Mouse (Mus musculus): Measurements from ENCODE around the gene Luzp2. TPM values are rescaled to one million over a fixed set of nuclear protein-coding genes. Genes with fewer than 3 reads are reported as not detected.
"Not testable (repeated sequence)": the region's sequence is repeated elsewhere in the genome, so short reads cannot be mapped to it uniquely, and the experiment has no call there.

Gene Luzp2
- polyA plus RNA-seq, 1 experiment: not detected

- H3K27ac ChIP-seq (replicated peaks; ENCODE audit: low read depth, low read length): no peak overlapping the region
- H3K4me1 ChIP-seq (ENCODE audit: control insufficient read depth, insufficient read depth, insufficient read length, low read length): no peaks in the 10 kb centered on the region
- no peak overlapping the region for H3K4me3 ChIP-seq (ENCODE audit: insufficient read depth, low read depth, low read length)
Observed at GRCm38 (mm10) chr7:54909958-54910357, 74.7 kb downstream of the Luzp2 start.

- no peaks in the 10 kb centered on the region for H3K4me1 ChIP-seq (ENCODE audit: control insufficient read depth, insufficient read depth, insufficient read length, low read length)
- H3K4me3 ChIP-seq (ENCODE audit: insufficient read depth, low read depth, low read length): no peak overlapping the region
- H3K27ac ChIP-seq (replicated peaks; ENCODE audit: low read depth, low read length): no peak overlapping the region
Observed at GRCm38 (mm10) chr7:54914030-54914429, 78.7 kb downstream of the Luzp2 start.

- Histone ChIP-seq H3K27ac (replicated peaks; ENCODE audit: low read depth, low read length) (no peak overlapping the region), H3K4me3 (ENCODE audit: insufficient read depth, low read depth, low read length) (no peak overlapping the region), H3K4me1 (ENCODE audit: control insufficient read depth, insufficient read depth, insufficient read length, low read length) (no peaks in the 10 kb centered on the region)
Observed at GRCm38 (mm10) chr7:54921991-54922390, 86.7 kb downstream of the Luzp2 start.

GRCm38 (mm10) chr7:54956759-54957158 lies 121.5 kb downstream of the Luzp2 start:
- no peaks in the 10 kb centered on the region for H3K4me1 ChIP-seq (ENCODE audit: control insufficient read depth, insufficient read depth, insufficient read length, low read length)
- no peak overlapping the region for H3K4me3 ChIP-seq (ENCODE audit: insufficient read depth, low read depth, low read length)
- H3K27ac ChIP-seq (replicated peaks; ENCODE audit: low read depth, low read length): no peak overlapping the region

GRCm38 (mm10) chr7:54962678-54963077 lies 127.4 kb downstream of the Luzp2 start:
- Histone ChIP-seq H3K4me1 (ENCODE audit: control insufficient read depth, insufficient read depth, insufficient read length, low read length) (no peaks in the 10 kb centered on the region), H3K4me3 (ENCODE audit: insufficient read depth, low read depth, low read length) (no peak overlapping the region), H3K27ac (replicated peaks; ENCODE audit: low read depth, low read length) (no peak overlapping the region)

GRCm38 (mm10) chr7:54977372-54977771 lies 142.1 kb downstream of the Luzp2 start:
- H3K4me1 ChIP-seq (ENCODE audit: control insufficient read depth, insufficient read depth, insufficient read length, low read length): no peaks in the 10 kb centered on the region
- no peak overlapping the region for H3K27ac ChIP-seq (replicated peaks; ENCODE audit: low read depth, low read length)
- H3K4me3 ChIP-seq (ENCODE audit: insufficient read depth, low read depth, low read length): no peak overlapping the region

GRCm38 (mm10) chr7:54980585-54980984 lies 145.3 kb downstream of the Luzp2 start:
- no peak overlapping the region for H3K4me3 ChIP-seq (ENCODE audit: insufficient read depth, low read depth, low read length)
- H3K27ac ChIP-seq (replicated peaks; ENCODE audit: low read depth, low read length): no peak overlapping the region
- no peaks in the 10 kb centered on the region for H3K4me1 ChIP-seq (ENCODE audit: control insufficient read depth, insufficient read depth, insufficient read length, low read length)

GRCm38 (mm10) chr7:55000397-55000796 lies 165.1 kb downstream of the Luzp2 start:
- no peaks in the 10 kb centered on the region for H3K4me1 ChIP-seq (ENCODE audit: control insufficient read depth, insufficient read depth, insufficient read length, low read length)
- no peak overlapping the region for H3K27ac ChIP-seq (replicated peaks; ENCODE audit: low read depth, low read length)
- H3K4me3 ChIP-seq (ENCODE audit: insufficient read depth, low read depth, low read length): no peak overlapping the region

GRCm38 (mm10) chr7:55009173-55009771 lies 174.0 kb downstream of the Luzp2 start:
- no peak overlapping the region for H3K4me3 ChIP-seq (ENCODE audit: insufficient read depth, low read depth, low read length)
- H3K27ac ChIP-seq (replicated peaks; ENCODE audit: low read depth, low read length): no peak overlapping the region
- H3K4me1 ChIP-seq (ENCODE audit: control insufficient read depth, insufficient read depth, insufficient read length, low read length): no peaks in the 10 kb centered on the region

GRCm38 (mm10) chr7:55133850-55134249 lies 298.6 kb downstream of the Luzp2 start:
- not testable (repeated sequence) for H3K27ac ChIP-seq (replicated peaks; ENCODE audit: low read depth, low read length); H3K4me1 ChIP-seq (ENCODE audit: control insufficient read depth, insufficient read depth, insufficient read length, low read length); H3K4me3 ChIP-seq (ENCODE audit: insufficient read depth, low read depth, low read length)

- no peak overlapping the region for H3K27ac ChIP-seq (replicated peaks; ENCODE audit: low read depth, low read length)
- H3K4me3 ChIP-seq (ENCODE audit: insufficient read depth, low read depth, low read length): no peak overlapping the region
- no peaks in the 10 kb centered on the region for H3K4me1 ChIP-seq (ENCODE audit: control insufficient read depth, insufficient read depth, insufficient read length, low read length)
Observed at GRCm38 (mm10) chr7:55188927-55189326, 353.6 kb downstream of the Luzp2 start.

GRCm38 (mm10) chr7:55189496-55189895 lies 354.2 kb downstream of the Luzp2 start:
- Histone ChIP-seq H3K4me1 (ENCODE audit: control insufficient read depth, insufficient read depth, insufficient read length, low read length) (no peaks in the 10 kb centered on the region), H3K27ac (replicated peaks; ENCODE audit: low read depth, low read length) (no peak overlapping the region), H3K4me3 (ENCODE audit: insufficient read depth, low read depth, low read length) (no peak overlapping the region)

- no peak overlapping the region for H3K4me3 ChIP-seq (ENCODE audit: insufficient read depth, low read depth, low read length)
- H3K27ac ChIP-seq (replicated peaks; ENCODE audit: low read depth, low read length): no peak overlapping the region
- H3K4me1 ChIP-seq (ENCODE audit: control insufficient read depth, insufficient read depth, insufficient read length, low read length): no peaks in the 10 kb centered on the region
Observed at GRCm38 (mm10) chr7:55190655-55191054, 355.4 kb downstream of the Luzp2 start.

GRCm38 (mm10) chr7:55198806-55199205 lies 363.5 kb downstream of the Luzp2 start:
- H3K4me3 ChIP-seq (ENCODE audit: insufficient read depth, low read depth, low read length): no peak overlapping the region
- H3K27ac ChIP-seq (replicated peaks; ENCODE audit: low read depth, low read length): no peak overlapping the region

GRCm38 (mm10) chr7:55222997-55223396 lies 387.7 kb downstream of the Luzp2 start:
- no peak overlapping the region for H3K27ac ChIP-seq (replicated peaks; ENCODE audit: low read depth, low read length)
- H3K4me1 ChIP-seq (ENCODE audit: control insufficient read depth, insufficient read depth, insufficient read length, low read length): no peaks in the 10 kb centered on the region
- H3K4me3 ChIP-seq (ENCODE audit: insufficient read depth, low read depth, low read length): no peak overlapping the region

More at GRCm38 (mm10) chr7:55198806-55199205, 363.5 kb downstream of the Luzp2 start:
- H3K4me1 ChIP-seq (ENCODE audit: control insufficient read depth, insufficient read depth, insufficient read length, low read length): no peaks in the 10 kb centered on the region

- H3K27ac ChIP-seq (replicated peaks; ENCODE audit: low read depth, low read length): no peak overlapping the region
- no peaks in the 10 kb centered on the region for H3K4me1 ChIP-seq (ENCODE audit: control insufficient read depth, insufficient read depth, insufficient read length, low read length)
- H3K4me3 ChIP-seq (ENCODE audit: insufficient read depth, low read depth, low read length): no peak overlapping the region
Observed at GRCm38 (mm10) chr7:55229407-55229806, 394.1 kb downstream of the Luzp2 start.
